Mouse (Mus musculus) MEL (cell line): ENCODE data around the gene Lrpprc. TPM values are rescaled to one million over a fixed set of nuclear protein-coding genes. Genes with fewer than 3 reads are reported as not detected.

ENCODE experiments used
- DNase-seq: peaks from one replicate; pipeline ENCODE4 v3.0.0; 2011; ENCODE audit warnings: low read depth, low spot score
- H3K27ac ChIP-seq: 2 replicates; pipeline ENCODE4 v1.5.1; 2012; ENCODE audit warnings: low read depth, mild to moderate bottlenecking, control low read depth, low read length, moderate library complexity; ENCODE audit not compliant: control insufficient read depth
- H3K27me3 ChIP-seq, 2 experiments: fragments of 150-350 bp in 1 of 2; sonication (generic) in 1 of 2; 2 replicates each; pipeline ENCODE4 v1.6.1; 2012; ENCODE audit warnings: low read length in 2 of 2, mild to moderate bottlenecking in 2 of 2, improper control_type of control experiment in 1 of 2, moderate library complexity in 1 of 2; ENCODE audit not compliant: insufficient read depth in 2 of 2, control insufficient read depth in 1 of 2
- H3K36me3 ChIP-seq, 2 experiments: 2 replicates each; pipeline ENCODE4 v1.6.1; 2012 to 2014; ENCODE audit warnings: low read length in 2 of 2, improper control_type of control experiment in 1 of 2, inconsistent platforms in 1 of 2, mild to moderate bottlenecking in 1 of 2; ENCODE audit not compliant: insufficient read depth in 2 of 2, control insufficient read depth in 1 of 2
- H3K4me1 ChIP-seq, 2 experiments: fragments of 150-350 bp in 1 of 2; sonication (generic) in 1 of 2; 2 replicates each; pipeline ENCODE4 v1.6.1; 2012; ENCODE audit warnings: low read length in 2 of 2, improper control_type of control experiment in 1 of 2, mild to moderate bottlenecking in 1 of 2; ENCODE audit not compliant: insufficient read depth in 2 of 2, control insufficient read depth in 1 of 2
- H3K4me3 ChIP-seq, 2 experiments: fragments of 150-350 bp in 1 of 2; sonication (generic) in 1 of 2; 2 replicates each; pipeline ENCODE4 v1.5.1; 2012; ENCODE audit warnings: low read depth in 2 of 2, low read length in 2 of 2, mild to moderate bottlenecking in 2 of 2, moderate library complexity in 2 of 2, control low read depth in 1 of 2, improper control_type of control experiment in 1 of 2; ENCODE audit not compliant: control insufficient read depth in 1 of 2, insufficient read depth in 1 of 2
- H3K79me2 ChIP-seq: 2 replicates; pipeline ENCODE4 v1.6.1; 2012; ENCODE audit warnings: mild to moderate bottlenecking, low read length, moderate library complexity; ENCODE audit not compliant: control insufficient read depth, poor library complexity, insufficient read depth
- H3K9ac ChIP-seq: 2 replicates; pipeline ENCODE4 v1.6.1; 2012; ENCODE audit warnings: low read depth, mild to moderate bottlenecking, control low read depth, low read length, moderate library complexity; ENCODE audit not compliant: control insufficient read depth, poor library complexity, severe bottlenecking
- H3K9me3 ChIP-seq: fragments of 150-350 bp; sonication (generic); replicated peaks from 2 replicates; pipeline ENCODE4 v1.6.1; 2012; ENCODE audit warnings: mild to moderate bottlenecking, low read length, improper control_type of control experiment, moderate library complexity; ENCODE audit not compliant: insufficient read depth
- CHD1 ChIP-seq: IDR thresholded peaks from 2 replicates; pipeline ENCODE4 v1.6.1; 2012; ENCODE audit warnings: low read depth, mild to moderate bottlenecking, inconsistent platforms, low read length, improper control_type of control experiment
- CHD2 ChIP-seq: IDR thresholded peaks from 2 replicates; pipeline ENCODE4 v1.6.1; 2011; ENCODE audit warnings: low read length, improper control_type of control experiment
- CTCF ChIP-seq, 3 experiments: IDR thresholded peaks in 2 of 3; conservative IDR thresholded peaks in 1 of 3; 2 replicates each; pipeline ENCODE4 v1.5.1; 2011 to 2012; ENCODE audit warnings: low read length in 3 of 3, low read depth in 2 of 3, mild to moderate bottlenecking in 2 of 3, improper control_type of control experiment in 1 of 3, inconsistent platforms in 1 of 3, mixed read lengths in 1 of 3, moderate library complexity in 1 of 3; ENCODE audit not compliant: control insufficient read depth in 1 of 3, insufficient read depth in 1 of 3, poor library complexity in 1 of 3, severe bottlenecking in 1 of 3
- E2F4 ChIP-seq: IDR thresholded peaks from 2 replicates; pipeline ENCODE4 v1.6.1; 2011; ENCODE audit warnings: low read depth, low read length, improper control_type of control experiment, borderline replicate concordance
- ELF1 ChIP-seq: IDR thresholded peaks from 2 replicates; pipeline ENCODE4 v1.6.1; 2014; ENCODE audit warnings: low read depth, mild to moderate bottlenecking, inconsistent platforms, low read length, improper control_type of control experiment, moderate library complexity
- EP300 ChIP-seq, 2 experiments: IDR thresholded peaks; 2 replicates each; pipeline ENCODE4 v1.6.1; 2011; ENCODE audit warnings: improper control_type of control experiment in 2 of 2, low read length in 2 of 2, low read depth in 1 of 2, mild to moderate bottlenecking in 1 of 2
- ETS1 ChIP-seq: IDR thresholded peaks from 2 replicates; pipeline ENCODE4 v1.6.1; 2012; ENCODE audit warnings: low read depth, mild to moderate bottlenecking, inconsistent platforms, low read length, improper control_type of control experiment, moderate library complexity
- GABPA ChIP-seq: IDR thresholded peaks from 2 replicates; pipeline ENCODE4 v1.6.1; 2012; ENCODE audit warnings: low read depth, mild to moderate bottlenecking, inconsistent platforms, low read length, improper control_type of control experiment, moderate library complexity
- GATA1 ChIP-seq: IDR thresholded peaks from 2 replicates; pipeline ENCODE4 v1.6.1; 2011; ENCODE audit warnings: low read depth, low read length, improper control_type of control experiment
- MAZ ChIP-seq: IDR thresholded peaks from 2 replicates; pipeline ENCODE4 v1.6.1; 2012; ENCODE audit warnings: low read depth, mild to moderate bottlenecking, inconsistent platforms, low read length, improper control_type of control experiment
- MEF2A ChIP-seq: IDR thresholded peaks from 2 replicates; pipeline ENCODE4 v1.6.1; 2014; ENCODE audit warnings: low read depth, mild to moderate bottlenecking, inconsistent platforms, low read length, improper control_type of control experiment; ENCODE audit not compliant: poor library complexity, insufficient replicate concordance, severe bottlenecking; ENCODE audit errors: extremely low read depth
- MYB ChIP-seq: IDR thresholded peaks from 2 replicates; pipeline ENCODE4 v1.6.1; 2011; ENCODE audit warnings: mild to moderate bottlenecking, low read depth, low read length, improper control_type of control experiment
- MYC ChIP-seq: IDR thresholded peaks from 2 replicates; pipeline ENCODE4 v1.6.1; 2011; ENCODE audit warnings: low read depth, mild to moderate bottlenecking, low read length, improper control_type of control experiment, moderate library complexity
- SIN3A ChIP-seq: IDR thresholded peaks from 2 replicates; pipeline ENCODE4 v1.6.1; 2012; ENCODE audit warnings: low read length, improper control_type of control experiment, inconsistent platforms
- TAL1 ChIP-seq: IDR thresholded peaks from 2 replicates; pipeline ENCODE4 v1.6.1; 2012; ENCODE audit warnings: mild to moderate bottlenecking, inconsistent platforms, low read length, moderate library complexity, mixed read lengths
- TBP ChIP-seq: IDR thresholded peaks from 2 replicates; pipeline ENCODE4 v1.8.0; 2011; ENCODE audit warnings: low read depth, low read length, improper control_type of control experiment
- TCF12 ChIP-seq: IDR thresholded peaks from 2 replicates; pipeline ENCODE4 v1.6.1; 2014; ENCODE audit warnings: low read depth, mild to moderate bottlenecking, inconsistent platforms, low read length, improper control_type of control experiment, moderate library complexity
- USF2 ChIP-seq, 2 experiments: IDR thresholded peaks; 2 replicates each; pipeline ENCODE4 v1.6.1; 2011 to 2012; ENCODE audit warnings: improper control_type of control experiment in 2 of 2, low read length in 2 of 2, borderline replicate concordance in 1 of 2, inconsistent platforms in 1 of 2, low read depth in 1 of 2, mild to moderate bottlenecking in 1 of 2; ENCODE audit not compliant: insufficient read depth in 1 of 2
- ZKSCAN1 ChIP-seq: IDR thresholded peaks from 2 replicates; pipeline ENCODE4 v1.6.1; 2012; ENCODE audit warnings: low read depth, mild to moderate bottlenecking, inconsistent platforms, low read length, improper control_type of control experiment, moderate library complexity
- ZNF384 ChIP-seq: IDR thresholded peaks from 2 replicates; pipeline ENCODE4 v1.6.1; 2012; ENCODE audit warnings: low read depth, mild to moderate bottlenecking, inconsistent platforms, low read length, improper control_type of control experiment
- polyA plus RNA-seq, 2 experiments: library from polyadenylated mRNA; stranded (reverse) in 1 of 2; unstranded in 1 of 2; fragments of >175 nt in 1 of 2; fragments of >200 nt in 1 of 2; gene quantifications; 2 replicates each; pipeline versions ENCODE4 v1.2.1 to v1.2.4; 2012; ENCODE audit warnings: low replicate concordance in 2 of 2, low read depth in 1 of 2; ENCODE audit not compliant: insufficient read length in 2 of 2, insufficient read depth in 1 of 2, missing spikeins in 1 of 2
- total RNA-seq: library from RNA; depleted of rRNA; stranded (reverse); fragments of 300-350 nt; gene quantifications from 2 replicates; pipeline ENCODE4 v1.2.3, GENCODE M21; 2012

The Lrpprc gene
- total and polyA plus RNA-seq, 3 experiments, result 82.6 to 204 (median 99.1) TPM

DNA sequence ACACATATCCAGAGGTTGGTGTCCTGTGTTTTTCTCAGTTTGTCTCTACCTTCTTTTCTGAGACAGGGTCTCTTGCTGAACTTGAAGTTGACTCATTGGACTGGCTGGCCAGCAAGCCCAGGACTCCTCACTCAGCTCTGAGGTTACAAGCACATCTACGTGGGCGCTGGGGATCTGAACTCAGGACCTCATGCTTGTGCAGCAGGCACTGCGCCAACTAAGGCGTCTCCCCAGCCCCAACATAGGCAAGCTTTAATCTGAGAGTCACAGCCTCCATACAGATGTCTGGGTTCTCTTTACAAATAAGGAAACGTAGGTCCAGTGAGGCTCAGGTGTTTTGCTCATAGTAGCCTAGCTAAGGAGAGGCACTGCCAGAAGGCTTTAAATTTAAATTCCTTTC is 27.8 kb upstream of the Lrpprc start:
- H3K79me2 ChIP-seq, result no peaks in the 10 kb centered on the region
- no peaks in the 10 kb centered on the region for H3K4me1 ChIP-seq
- H3K27me3 ChIP-seq, result peaks cover 0 to 3% of the 10 kb centered on the region in 2 experiments; a peak in 1 of 4 replicates
- no peaks in the 10 kb centered on the region for H3K9me3 ChIP-seq
- H3K36me3 ChIP-seq, result no peaks in the 10 kb centered on the region
- TF ChIP-seq EP300 (IDR thresholded peaks at IDR 0.05; ENCODE audit: low read depth in 1 of 2, low read length in 2 of 2) (no peak), GABPA (no peak), TAL1 (no peak), MYC (no peak), ZNF384 (no peak), ZKSCAN1 (no peak), CHD1 (no peak), MYB (no peak), SIN3A (no peak), GATA1 (no peak), TBP (no peak), CTCF (IDR thresholded peaks at IDR 0.05 in 2 of 3, conservative IDR thresholded peaks at IDR 0.05 in 1 of 3; ENCODE audit: control insufficient read depth in 1 of 3, insufficient read depth in 1 of 3, low read depth in 2 of 3, low read length in 3 of 3, poor library complexity in 1 of 3, severe bottlenecking in 1 of 3) (no peak), E2F4 (no peak), CHD2 (no peak), MAZ (no peak), USF2 (IDR thresholded peaks at IDR 0.05; ENCODE audit: borderline replicate concordance in 1 of 2, insufficient read depth in 1 of 2, low read depth in 1 of 2, low read length in 2 of 2) (no peak), ETS1 (no peak), ELF1 (no peak), MEF2A (no peak)
- no peak overlapping the region for H3K9ac ChIP-seq
- H3K4me3 ChIP-seq, result no peak overlapping the region
- no peak overlapping the region for H3K27ac ChIP-seq
- no peak for DNase-seq

DNA sequence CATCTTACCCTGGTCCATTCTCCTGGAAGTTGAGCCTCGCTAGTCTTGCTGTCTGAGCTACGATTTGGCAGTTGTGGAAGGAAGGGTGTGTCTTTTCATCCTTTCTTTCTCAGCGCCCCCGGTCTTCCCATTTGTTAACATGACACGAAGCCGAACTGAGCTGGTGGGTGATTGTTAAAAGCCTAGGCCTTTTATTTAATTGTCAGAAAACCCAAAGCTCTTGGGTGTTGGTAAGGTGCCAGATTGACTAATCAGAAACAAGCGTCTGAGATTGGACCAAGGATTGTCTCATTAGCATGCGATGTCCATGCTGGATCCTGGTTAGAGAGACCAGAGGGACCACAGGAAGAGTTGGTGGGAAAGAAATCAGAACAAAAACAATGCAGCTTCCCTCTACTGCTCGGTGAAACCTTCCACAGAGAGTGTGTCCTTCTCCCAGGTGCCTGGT is 25.4 kb upstream of the Lrpprc start:
- H3K27ac ChIP-seq, result no peak overlapping the region
- no peaks in the 10 kb centered on the region for H3K79me2 ChIP-seq
- TF ChIP-seq MYB (no peak), MAZ (no peak), TCF12 (no peak)
- no peaks in the 10 kb centered on the region for H3K9me3 ChIP-seq
- DNase-seq, result no peak
- no peak overlapping the region for H3K9ac ChIP-seq
- H3K4me1 ChIP-seq, result no peaks in the 10 kb centered on the region
- no peaks in the 10 kb centered on the region for H3K36me3 ChIP-seq
- H3K27me3 ChIP-seq, result peaks cover 0 to 6% of the 10 kb centered on the region in 2 experiments; a peak in 2 of 4 replicates
- no peak overlapping the region for H3K4me3 ChIP-seq
